Mouse (Mus musculus) liver, embryonic 14.5 days (tissue): ENCODE data around the gene Gm12253. TPM values are rescaled to one million over a fixed set of nuclear protein-coding genes. Genes with fewer than 3 reads are reported as not detected.

Source experiments
- ATAC-seq: fragments of 200-750 bp; cut with Nextera tagmentation; 2 replicates; pipeline ENCODE4 v1.8.0; 2017; ENCODE audit warnings: moderate number of reproducible peaks, mild to moderate bottlenecking, moderate library complexity; ENCODE audit not compliant: insufficient read depth
- DNase-seq, 3 experiments: peaks; one replicate each; pipeline ENCODE4 v3.0.0-alpha.2; 2012 to 2013; ENCODE audit warnings: low read depth in 3 of 3, low spot score in 3 of 3
- H3K27ac ChIP-seq: fragments of 300-500 bp; sonication (generic); 2 replicates; pipeline ENCODE4 v1.5.1; 2014; ENCODE audit warnings: moderate library complexity, mild to moderate bottlenecking, control low read depth, inconsistent platforms
- H3K27me3 ChIP-seq: fragments of 300-500 bp; sonication (generic); 2 replicates; pipeline ENCODE4 v1.6.1; 2014; ENCODE audit warnings: mild to moderate bottlenecking, low read length, moderate library complexity; ENCODE audit not compliant: control insufficient read depth, insufficient read depth
- H3K36me3 ChIP-seq: fragments of 300-500 bp; sonication (generic); replicated peaks from 2 replicates; pipeline ENCODE4 v1.6.1; 2014; ENCODE audit warnings: low read depth; ENCODE audit not compliant: control insufficient read depth, insufficient read depth
- H3K4me1 ChIP-seq, 2 experiments: fragments of 200-500 bp in 1 of 2; fragments of 300-500 bp in 1 of 2; sonication (generic) in 1 of 2; replicated peaks; 2 replicates each; pipeline ENCODE4 v1.6.1; 2012 to 2014; ENCODE audit warnings: antibody characterized with exemption in 1 of 2, inconsistent platforms in 1 of 2, low read length in 1 of 2; ENCODE audit not compliant: control insufficient read depth in 2 of 2, insufficient read depth in 2 of 2
- H3K4me2 ChIP-seq: fragments of 300-500 bp; sonication (generic); 2 replicates; pipeline ENCODE4 v1.6.1; 2014; ENCODE audit warnings: low read depth, mild to moderate bottlenecking, control low read depth, moderate library complexity
- H3K4me3 ChIP-seq, 2 experiments: fragments of 200-500 bp in 1 of 2; fragments of 300-500 bp in 1 of 2; sonication (generic) in 1 of 2; 2 replicates each; pipeline ENCODE4 v1.5.1; 2012 to 2014; ENCODE audit warnings: low read depth in 2 of 2, low read length in 2 of 2, mild to moderate bottlenecking in 2 of 2, control low read depth in 1 of 2, inconsistent platforms in 1 of 2, moderate library complexity in 1 of 2; ENCODE audit not compliant: insufficient read depth in 1 of 2
- H3K9ac ChIP-seq: fragments of 300-500 bp; sonication (generic); replicated peaks from 2 replicates; pipeline ENCODE4 v1.6.1; 2014; ENCODE audit warnings: mild to moderate bottlenecking, control low read depth, moderate library complexity
- H3K9me3 ChIP-seq: fragments of 300-500 bp; sonication (generic); 2 replicates; pipeline ENCODE4 v1.6.1; 2016; ENCODE audit warnings: low read length, mixed read lengths; ENCODE audit not compliant: control insufficient read depth
- CTCF ChIP-seq: IDR thresholded peaks from 2 replicates; pipeline ENCODE4 v1.5.1; 2016; ENCODE audit warnings: antibody characterized with exemption, low read depth, control low read depth
- EP300 ChIP-seq: IDR thresholded peaks from 2 replicates; pipeline ENCODE4 v1.6.1; 2016; ENCODE audit warnings: antibody characterized with exemption, low read depth
- WGBS: fragments of 180-500 bp; shearing (Covaris S2); extraction: QIAGEN DNeasy Blood & Tissue Kit; methylation state at CpG from one replicate; pipeline ENCODE4 v1.1.7; 2014; ENCODE audit not compliant: insufficient replicate concordance; 5-methylcytosine and 5-hydroxymethylcytosine counted together
- polyA plus RNA-seq, 2 experiments: library from polyadenylated mRNA; depleted of rRNA in 1 of 2; stranded (reverse) in 1 of 2; unstranded in 1 of 2; fragments of >200 nt; fragmentation: Nextera tagmentation in 1 of 2; extraction: Ambion mirVana in 1 of 2; gene quantifications; 2 replicates each; pipeline versions ENCODE4 v1.2.1 to v1.2.3; 2012 to 2014

Gm12253 gene
- polyA plus RNA-seq (2012; rRNA removed) (not detected in 2 replicates), polyA plus RNA-seq (2014; fragmentation: Nextera tagmentation; extraction: Ambion mirVana) (not detected in 2 replicates)

- Histone ChIP-seq H3K4me2 (no peak within 1 kb of the TSS), H3K9me3 (no peaks in the 10 kb centered on the region), H3K36me3 (no peaks in the 10 kb centered on the region), H3K27ac (no peak within 1 kb of the TSS), H3K27me3 (no peaks in the 10 kb centered on the region), H3K4me3 (no peak within 1 kb of the TSS), H3K4me1 (no peaks in the 10 kb centered on the region), H3K9ac (no peak within 1 kb of the TSS)
- no peak for ATAC-seq
- WGBS, result 56% methylated on average over 3 of the region's 3 CpGs
- DNase-seq, result no peak
- TF ChIP-seq CTCF (no peak), EP300 (no peak)
Observed at GRCm38 (mm10) chr11:58432259-58432658, at the start of gene Gm12253. Gene Gm12253, plus strand, starts transcription at chr11:58432559.

- TF ChIP-seq EP300 (no peak), CTCF (no peak)
Observed at GRCm38 (mm10) chr11:58399985-58400645, 32.2 kb upstream of the Gm12253 start.

GRCm38 (mm10) chr11:58400655-58401054 is 31.7 kb upstream of the Gm12253 start:
- no peaks in the 10 kb centered on the region for H3K9me3 ChIP-seq
- H3K4me1 ChIP-seq, result no peaks in the 10 kb centered on the region; a peak in 1 of 4 replicates
- no peaks in the 10 kb centered on the region for H3K36me3 ChIP-seq
- no peaks in the 10 kb centered on the region for H3K27me3 ChIP-seq
- no peak overlapping the region for H3K9ac ChIP-seq
- 61% methylated on average over 5 of the region's 5 CpGs for WGBS
- no peak overlapping the region for H3K4me2 ChIP-seq
- H3K4me3 ChIP-seq, result no peak overlapping the region
- ATAC-seq (no peak), DNase-seq (no peak)
- H3K27ac ChIP-seq, result no peak overlapping the region
- TF ChIP-seq CTCF (no peak), EP300 (no peak)

More at GRCm38 (mm10) chr11:58399985-58400645, 32.2 kb upstream of the Gm12253 start:
- Histone ChIP-seq H3K9me3 (no peaks in the 10 kb centered on the region), H3K9ac (no peak overlapping the region), H3K27ac (no peak overlapping the region), H3K27me3 (no peaks in the 10 kb centered on the region), H3K4me1 (no peaks in the 10 kb centered on the region; a peak in 1 of 4 replicates), H3K36me3 (no peaks in the 10 kb centered on the region), H3K4me2 (no peak overlapping the region), H3K4me3 (no peak overlapping the region)
- ATAC-seq (no peak), DNase-seq (no peak)
- 52% methylated on average over 6 of the region's 6 CpGs for WGBS

- Histone ChIP-seq H3K36me3 (no peaks in the 10 kb centered on the region), H3K9ac (no peak overlapping the region), H3K4me3 (no peak overlapping the region), H3K9me3 (no peaks in the 10 kb centered on the region), H3K4me1 (no peaks in the 10 kb centered on the region), H3K27me3 (no peaks in the 10 kb centered on the region), H3K4me2 (no peak overlapping the region), H3K27ac (no peak overlapping the region)
- no peak for TF ChIP-seq CTCF
- TF ChIP-seq EP300, result no peak
- WGBS, result 61% methylated on average over 3 of the region's 3 CpGs
- DNase-seq, result no peak
- ATAC-seq, result no peak
Observed at GRCm38 (mm10) chr11:58408066-58408465, 24.3 kb upstream of the Gm12253 start.

- TF ChIP-seq CTCF (no peak), EP300 (no peak)
- H3K27ac ChIP-seq, result no peak overlapping the region
Observed at GRCm38 (mm10) chr11:58418336-58418735, 14.0 kb upstream of the Gm12253 start.

More at GRCm38 (mm10) chr11:58418336-58418735, 14.0 kb upstream of the Gm12253 start:
- ATAC-seq, result no peak
- no peaks in the 10 kb centered on the region for H3K9me3 ChIP-seq
- no peak overlapping the region for H3K9ac ChIP-seq
- no peak for DNase-seq
- no peak overlapping the region for H3K4me3 ChIP-seq
- no peak overlapping the region for H3K4me2 ChIP-seq
- H3K4me1 ChIP-seq, result no peaks in the 10 kb centered on the region
- H3K36me3 ChIP-seq, result no peaks in the 10 kb centered on the region
- WGBS, result 69% methylated on average over 3 of the region's 3 CpGs
- no peaks in the 10 kb centered on the region for H3K27me3 ChIP-seq
